Mouse (Mus musculus) macrophage (primary cell): ENCODE measurements at regions not wholly inside any gene's neighbourhood (a gene's known extent, or its start where the extent isn't known, plus 50 kb on each side); places are given as distances from the start of the nearest gene placed in this dataset.

Experiments used
- H3K27ac ChIP-seq: fragments of 350-480 bp; formaldehyde crosslinking; 2 replicates; pipeline ENCODE4 v1.9.0; 2021
- H3K36me3 ChIP-seq: fragments of 350-480 bp; formaldehyde crosslinking; 2 replicates; pipeline ENCODE4 v1.9.0; 2021; ENCODE audit errors: inconsistent target
- H3K4me3 ChIP-seq: fragments of 350-480 bp; formaldehyde crosslinking; 2 replicates; pipeline ENCODE4 v1.9.0; 2021; ENCODE audit errors: inconsistent target
- H3K79me2 ChIP-seq: fragments of 350-480 bp; formaldehyde crosslinking; 2 replicates; pipeline ENCODE4 v1.9.0; 2021; ENCODE audit errors: inconsistent target
- WGBS: methylation state at CpG from one replicate; pipeline ENCODE4 v1.1.7; 2026; ENCODE audit warnings: inconsistent platforms; ENCODE audit not compliant: missing documents; 5-methylcytosine and 5-hydroxymethylcytosine counted together

- Histone ChIP-seq H3K27ac (no peak overlapping the region), H3K36me3 (no peaks in the 10 kb centered on the region), H3K4me3 (no peak overlapping the region), H3K79me2 (no peaks in the 10 kb centered on the region)
- WGBS, result 95% methylated on average over 4 of the region's 4 CpGs
Observed at GRCm38 (mm10) chr15:41359276-41359675, 1225.1 kb downstream of the 9330182O14Rik start.

- 82% methylated on average over 1 of the region's 1 CpGs for WGBS
- no peak overlapping the region for H3K27ac ChIP-seq
- no peak overlapping the region for H3K4me3 ChIP-seq
- H3K36me3 ChIP-seq, result no peaks in the 10 kb centered on the region
- no peaks in the 10 kb centered on the region for H3K79me2 ChIP-seq
Observed at GRCm38 (mm10) chr15:41374669-41375068, 1240.5 kb downstream of the 9330182O14Rik start.

DNA sequence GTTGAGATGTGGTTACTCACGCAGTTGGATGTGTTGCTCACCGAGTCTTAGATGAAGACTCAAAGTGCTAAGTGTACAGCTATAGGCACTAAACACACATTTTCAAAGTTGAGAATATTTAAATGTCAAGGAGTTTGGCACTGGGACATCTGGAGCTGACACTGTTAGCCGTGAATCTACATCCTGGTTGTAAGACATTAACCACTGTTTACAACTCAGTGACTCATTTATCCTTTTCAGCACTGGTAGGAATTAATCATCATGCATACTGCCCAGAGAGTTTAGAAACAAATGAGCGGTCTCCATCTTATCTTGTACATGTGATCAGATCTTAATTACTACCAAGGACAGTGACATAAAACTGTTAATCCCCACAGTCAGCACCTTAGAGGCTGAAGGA, 1241.7 kb downstream of the 9330182O14Rik start:
- Histone ChIP-seq H3K79me2 (no peaks in the 10 kb centered on the region), H3K27ac (no peak overlapping the region), H3K36me3 (no peaks in the 10 kb centered on the region), H3K4me3 (no peak overlapping the region)
- WGBS, result 90% methylated on average over 4 of the region's 4 CpGs

DNA sequence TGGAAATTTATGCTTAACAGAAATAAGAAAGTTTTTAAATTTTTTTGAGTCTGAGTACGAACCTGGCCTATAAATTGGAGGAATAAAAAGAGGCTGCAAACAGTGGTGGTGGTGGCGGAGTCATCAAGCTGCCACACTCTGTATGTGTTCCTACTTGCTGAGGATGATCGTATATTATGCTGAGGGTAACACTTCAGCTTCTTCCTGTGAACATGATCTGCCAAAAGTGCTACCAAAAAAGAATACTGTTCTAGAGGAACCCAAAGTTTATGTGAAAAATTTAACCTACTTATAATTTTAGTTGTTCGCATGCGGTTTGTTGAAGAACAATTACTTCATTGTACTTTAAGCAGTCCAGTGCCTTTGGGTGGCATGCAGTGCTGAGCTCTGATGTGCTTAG, 1245.5 kb downstream of the 9330182O14Rik start:
- Histone ChIP-seq H3K36me3 (no peaks in the 10 kb centered on the region), H3K79me2 (no peaks in the 10 kb centered on the region), H3K4me3 (no peak overlapping the region), H3K27ac (no peak overlapping the region)
- 96% methylated on average over 5 of the region's 5 CpGs for WGBS

- Histone ChIP-seq H3K4me3 (no peak overlapping the region), H3K27ac (no peak overlapping the region), H3K79me2 (no peaks in the 10 kb centered on the region), H3K36me3 (no peaks in the 10 kb centered on the region)
- 65% methylated on average over 7 of the region's 7 CpGs for WGBS
Observed at GRCm38 (mm10) chr15:41380429-41380828, 1246.3 kb downstream of the 9330182O14Rik start.

DNA sequence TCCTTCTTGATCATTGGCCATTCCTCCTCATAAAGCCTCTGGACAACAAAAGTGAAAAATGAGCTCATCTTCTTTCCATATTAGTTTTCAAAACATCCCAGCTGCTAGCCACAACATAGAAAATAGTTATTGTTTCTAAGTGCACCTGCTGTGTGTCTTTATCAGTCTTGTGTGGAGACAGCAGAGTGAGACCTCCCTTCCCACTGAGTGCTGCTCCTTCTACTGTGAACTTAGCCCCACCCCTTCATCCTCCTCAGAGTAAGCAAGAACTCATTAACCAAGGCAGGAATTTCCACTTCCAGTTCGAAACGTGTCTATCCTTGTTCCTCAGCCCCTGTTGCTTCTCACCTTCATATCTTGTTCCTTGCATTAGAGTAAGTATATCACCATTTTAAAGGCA, 1256.5 kb downstream of the 9330182O14Rik start:
- no peak overlapping the region for H3K4me3 ChIP-seq
- no peaks in the 10 kb centered on the region for H3K36me3 ChIP-seq
- no peak overlapping the region for H3K27ac ChIP-seq
- H3K79me2 ChIP-seq, result no peaks in the 10 kb centered on the region
- 71% methylated on average over 2 of the region's 2 CpGs for WGBS
